Mouse (Mus musculus) liver, adult 2 months (tissue): ENCODE data around the gene Cdipt.

Experiments
- CTCF ChIP-seq: fragments of 200-500 bp; IDR thresholded peaks from 2 replicates; pipeline ENCODE4 v1.5.1; 2011; ENCODE audit warnings: low read depth, low read length, control low read depth
- POLR2A ChIP-seq: fragments of 200-500 bp; IDR thresholded peaks from 2 replicates; pipeline ENCODE4 v1.6.1; 2011; ENCODE audit warnings: low read length, control low read depth; ENCODE audit not compliant: insufficient read depth; ENCODE audit errors: extremely low read depth

GRCm38 (mm10) chr7:126929046-126929445 lies 46.7 kb upstream of the Cdipt start:
- no peak for TF ChIP-seq CTCF
- TF ChIP-seq POLR2A: no peak
